Mouse (Mus musculus): ENCODE measurements at regions not wholly inside any gene's neighbourhood (a gene's known extent, or its start where the extent isn't known, plus 50 kb on each side); places are given as distances from the start of the nearest gene placed in this dataset.

DNA sequence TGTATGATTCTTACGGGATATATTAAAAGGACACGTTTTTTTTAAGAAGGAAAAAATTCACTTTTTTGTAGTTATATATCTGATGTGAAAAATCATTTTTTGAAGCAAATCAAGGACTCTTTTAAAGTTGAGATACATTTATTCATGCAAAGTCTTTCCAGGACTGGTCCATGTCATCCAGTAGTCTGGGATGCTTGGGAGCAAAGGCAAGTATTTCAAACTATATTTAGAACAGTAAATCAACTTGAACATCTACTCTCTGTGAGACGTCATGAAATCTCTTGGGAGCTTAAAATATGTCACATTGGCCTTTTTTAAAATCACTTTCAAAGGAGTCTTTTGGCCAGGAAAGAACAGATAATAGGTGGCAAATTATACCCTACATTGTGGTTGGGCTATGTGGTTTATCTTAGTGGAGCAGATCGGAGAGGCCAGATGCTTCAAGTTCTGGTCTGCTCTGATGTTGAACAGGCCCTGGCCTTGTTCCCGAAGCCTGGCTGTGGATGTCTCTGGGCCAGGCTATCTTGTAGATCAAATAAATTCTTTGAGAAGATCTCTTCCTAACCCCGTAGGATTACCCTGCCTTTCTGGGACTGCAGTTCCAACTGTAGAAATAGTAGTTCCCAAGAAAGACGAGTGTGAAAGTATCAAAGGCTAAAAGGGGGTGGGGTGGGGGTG, 936.8 kb upstream of the Lcorl start:
- DNase-seq (ENCODE audit: low spot score) = peak; percentile 14

DNA sequence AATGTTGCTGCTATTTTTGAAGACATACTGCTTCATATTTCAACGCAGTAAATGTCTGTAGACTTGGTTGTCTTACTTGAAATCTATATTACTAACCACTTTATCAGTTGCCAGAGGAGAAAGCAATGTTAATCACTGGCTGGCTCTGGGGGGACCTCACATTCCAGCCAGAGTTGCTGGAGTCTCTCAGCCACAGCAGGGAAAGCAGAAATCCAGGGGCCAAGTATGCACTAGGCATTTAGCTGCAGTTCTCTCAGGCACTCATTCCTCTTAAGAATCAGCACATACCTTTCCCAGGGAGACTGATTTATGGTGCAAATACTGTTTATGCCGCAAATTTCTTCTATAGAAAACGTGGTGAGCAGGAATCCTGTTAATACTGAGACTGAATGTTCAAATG, 933.6 kb upstream of the Lcorl start:
- no peak for DNase-seq (ENCODE audit: low spot score)

DNA sequence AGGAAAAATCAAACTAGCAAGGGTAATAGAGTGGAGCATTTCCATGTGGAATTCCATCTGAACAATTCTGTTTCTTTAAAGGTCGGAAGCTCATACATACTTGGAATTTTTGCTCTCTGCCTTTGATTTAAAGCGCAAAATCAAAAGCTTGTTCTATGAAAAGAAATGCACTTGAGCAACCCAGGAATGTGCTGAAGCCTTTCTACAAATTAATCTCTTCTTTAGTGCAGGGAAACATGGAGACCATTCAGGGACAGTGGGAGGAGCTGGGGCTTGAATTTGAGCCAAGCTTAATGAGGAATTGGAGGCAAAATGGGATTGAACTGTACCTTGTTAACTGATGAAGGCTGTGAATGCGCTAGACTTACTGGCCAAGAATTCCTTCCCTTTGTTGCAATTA, 933.1 kb upstream of the Lcorl start:
- DNase-seq (ENCODE audit: low spot score) = peak; percentile 12

DNA sequence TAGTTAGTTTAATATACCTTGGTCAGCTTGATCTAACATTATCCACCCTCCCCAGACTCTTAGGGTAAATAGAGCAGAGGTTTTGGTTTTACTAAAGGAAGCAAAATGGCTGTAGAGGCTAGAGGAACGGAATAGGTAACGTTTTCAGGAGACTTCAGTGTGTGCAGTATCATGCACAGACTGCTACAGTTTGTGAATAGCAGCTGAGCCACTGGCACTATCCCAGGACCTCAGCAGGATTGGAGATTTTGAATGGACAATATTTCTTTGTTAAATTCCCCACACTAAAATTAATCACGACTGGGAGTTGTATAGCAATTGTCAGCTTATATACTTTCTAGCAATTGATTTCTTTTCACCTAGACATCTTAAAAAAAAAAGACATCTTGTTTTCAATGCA, 929.7 kb upstream of the Lcorl start:
- DNase-seq (ENCODE audit: low spot score) = no peak

DNA sequence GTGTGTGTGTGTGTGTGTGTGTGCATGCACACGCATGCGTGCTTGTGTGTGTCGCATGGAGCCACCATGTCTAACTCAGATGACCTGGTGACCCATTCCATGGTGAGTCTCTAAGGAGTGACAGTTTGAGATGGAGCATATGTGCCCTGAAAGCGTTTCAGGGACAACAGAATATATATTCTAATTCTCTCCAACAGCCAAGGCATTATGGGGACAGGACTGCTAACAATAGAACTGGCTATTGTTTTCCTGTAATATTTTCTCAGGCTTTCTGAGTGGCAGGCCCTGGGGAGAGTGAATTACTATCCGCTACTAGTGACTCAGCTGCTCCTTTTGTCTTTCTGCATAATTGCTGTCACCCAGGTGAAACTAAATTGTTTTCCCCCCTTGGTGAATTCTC, 898.7 kb upstream of the Lcorl start:
- DNase-seq (ENCODE audit: low spot score) = no peak

DNA sequence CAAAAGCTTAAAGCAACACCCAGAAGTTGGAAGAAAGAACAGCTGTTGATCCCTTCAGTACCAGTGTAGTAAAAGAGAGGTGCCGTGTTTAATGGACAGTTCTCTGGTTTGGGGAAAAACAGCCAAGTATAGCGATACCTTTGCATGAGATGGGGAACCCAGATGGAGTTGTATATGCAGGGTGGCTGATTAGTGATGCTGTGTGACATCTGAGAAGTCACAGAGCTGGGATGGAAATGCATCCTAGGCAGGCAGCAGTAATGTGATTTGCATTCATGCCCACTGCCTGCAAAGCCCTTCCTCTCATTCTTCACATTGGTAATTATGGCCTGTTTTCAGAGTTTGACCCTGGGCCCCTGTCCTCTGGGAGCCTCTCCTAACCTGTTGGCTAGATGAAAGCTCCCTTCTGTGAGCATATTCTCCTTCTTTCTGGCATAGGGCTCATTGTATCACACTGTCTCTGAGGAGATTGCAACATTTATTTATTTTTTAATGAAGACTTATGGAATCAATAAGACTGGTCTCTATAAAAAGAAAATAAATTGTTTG, 882.7 kb upstream of the Lcorl start:
- no peak for DNase-seq (ENCODE audit: low spot score)

DNA sequence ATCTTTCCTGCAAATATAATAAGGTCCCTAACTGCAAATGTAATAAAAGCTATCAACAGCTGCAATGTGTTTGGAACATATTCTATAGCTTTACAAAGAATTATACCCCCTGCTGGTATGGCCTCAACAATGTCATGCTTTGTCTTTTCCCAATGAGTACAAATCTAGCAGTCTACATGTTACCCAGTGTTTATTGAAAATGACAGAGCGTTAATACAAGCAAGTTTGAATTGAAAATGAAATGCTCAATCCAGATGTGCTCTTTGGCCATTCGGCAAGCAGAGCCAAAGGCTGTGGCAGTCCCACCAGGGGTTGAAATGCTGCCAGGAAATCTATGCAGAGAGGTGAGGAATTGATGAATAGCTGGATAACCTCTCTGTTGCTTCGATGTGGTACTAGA, 875.1 kb upstream of the Lcorl start:
- DNase-seq (ENCODE audit: low spot score) = no peak

DNA sequence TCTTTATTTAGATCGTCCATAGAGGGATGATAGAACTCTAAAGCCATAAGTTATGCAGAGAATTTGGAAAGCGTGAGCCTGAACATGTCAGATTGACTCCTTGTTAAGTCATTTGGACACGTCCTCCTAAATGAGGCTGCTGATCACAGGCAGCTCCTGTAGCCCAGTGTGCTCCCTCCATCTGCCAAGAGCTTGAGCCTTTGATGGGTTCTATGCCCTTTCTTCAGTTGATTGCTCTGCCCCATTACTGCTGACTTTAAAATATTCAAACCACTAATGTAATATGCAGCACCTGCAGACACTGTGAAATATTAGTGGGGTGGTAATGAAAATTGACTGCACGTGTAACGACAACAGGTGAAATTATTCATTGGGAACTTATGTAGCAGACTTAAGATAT, 874.6 kb upstream of the Lcorl start:
- no peak for DNase-seq (ENCODE audit: low spot score)

DNA sequence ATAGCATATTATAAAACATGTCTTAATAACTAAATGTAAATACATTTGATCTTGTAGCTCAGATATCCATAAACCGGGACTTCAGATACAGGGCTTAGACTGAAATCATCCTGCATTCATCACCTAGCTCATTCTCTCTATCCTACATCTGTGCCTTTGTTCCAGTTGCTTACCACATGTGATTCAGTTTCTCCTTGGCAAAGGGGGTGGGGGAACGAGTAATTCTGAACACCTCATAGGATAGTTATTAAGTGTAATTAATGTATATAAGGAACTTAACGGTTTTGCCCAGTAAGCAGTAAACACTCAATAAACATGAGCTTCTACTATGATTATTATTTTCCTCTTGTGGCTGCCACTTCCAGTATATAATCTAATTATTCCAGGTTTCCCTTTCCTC, 873.9 kb upstream of the Lcorl start:
- DNase-seq (ENCODE audit: low spot score) = no peak

DNA sequence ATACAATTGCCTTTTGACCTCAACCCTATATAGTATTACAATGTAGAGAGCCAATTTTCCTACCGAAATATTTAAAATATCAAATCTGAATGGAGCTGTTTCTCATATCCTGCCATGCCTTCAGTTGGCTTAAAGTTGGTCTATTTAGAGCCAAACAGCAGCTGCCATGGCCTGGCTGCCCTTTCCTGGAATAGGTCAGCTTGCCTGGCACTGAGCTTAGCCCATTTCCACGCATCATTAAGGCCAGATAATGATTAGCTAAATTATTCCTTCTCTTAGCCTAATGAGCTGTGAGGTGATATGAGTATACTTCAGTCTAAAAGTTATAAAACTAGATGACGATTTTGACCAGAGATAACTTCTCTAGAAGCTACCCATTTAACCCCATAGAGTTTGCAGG, 852.2 kb upstream of the Lcorl start:
- no peak for DNase-seq (ENCODE audit: low spot score)

DNA sequence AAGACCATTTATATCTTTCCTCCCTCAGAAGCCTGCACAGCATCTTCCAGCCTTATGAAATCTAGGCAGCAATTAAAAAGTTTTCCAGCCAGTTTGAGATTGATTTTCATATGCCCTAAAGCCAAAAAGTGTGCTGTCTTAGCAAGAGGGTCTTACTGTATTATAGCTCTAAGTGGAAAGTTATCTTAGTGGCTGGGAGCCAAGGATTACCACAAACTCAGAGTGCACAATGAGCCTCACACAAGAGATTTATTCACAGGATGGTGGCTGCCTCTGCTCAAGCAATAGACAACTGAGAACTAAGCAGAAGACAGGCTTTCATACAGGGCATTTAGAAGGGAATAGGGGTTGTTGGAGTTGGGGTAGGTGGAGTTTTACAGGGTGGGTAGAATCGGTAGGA, 850.4 kb upstream of the Lcorl start:
- no peak for DNase-seq (ENCODE audit: low spot score)

DNA sequence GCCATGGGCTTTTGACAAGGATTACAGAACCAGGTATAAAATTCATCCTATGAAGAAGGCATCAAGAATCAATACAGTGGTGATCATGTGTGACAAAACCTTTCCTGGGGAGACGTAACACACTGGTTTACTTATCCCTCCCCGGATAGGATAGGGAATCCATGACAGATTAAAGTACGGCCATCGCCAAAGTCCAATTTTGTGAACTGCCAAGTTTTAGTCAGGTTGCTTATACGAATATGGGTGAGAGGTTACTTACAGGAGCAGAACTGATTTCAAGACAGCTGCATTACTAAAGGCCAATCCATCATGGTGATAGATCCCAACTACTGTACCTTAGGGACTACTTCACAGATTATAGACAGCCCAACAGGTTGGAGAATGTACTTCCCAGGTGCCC, 849.6 kb upstream of the Lcorl start:
- DNase-seq (ENCODE audit: low spot score) = no peak

DNA sequence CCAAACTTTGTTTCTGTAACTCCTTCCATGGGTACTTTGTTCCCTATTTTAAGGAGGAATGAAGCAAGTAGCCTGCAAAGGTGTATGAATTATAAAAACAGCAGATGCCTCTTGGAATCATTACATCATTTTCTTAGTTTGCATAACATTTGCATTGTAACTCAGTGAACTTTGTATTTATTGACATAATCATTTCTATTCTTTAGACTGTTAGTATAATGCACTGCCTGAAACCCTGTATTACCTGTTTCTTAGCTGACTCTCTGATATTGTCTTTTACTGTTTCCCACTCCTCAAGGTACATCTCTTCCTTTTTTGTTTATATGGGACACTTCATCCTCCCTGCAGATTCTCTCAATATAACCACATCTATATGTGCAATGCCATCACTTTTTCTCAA, 820.6 kb upstream of the Lcorl start:
- DNase-seq (ENCODE audit: low spot score) = no peak

DNA sequence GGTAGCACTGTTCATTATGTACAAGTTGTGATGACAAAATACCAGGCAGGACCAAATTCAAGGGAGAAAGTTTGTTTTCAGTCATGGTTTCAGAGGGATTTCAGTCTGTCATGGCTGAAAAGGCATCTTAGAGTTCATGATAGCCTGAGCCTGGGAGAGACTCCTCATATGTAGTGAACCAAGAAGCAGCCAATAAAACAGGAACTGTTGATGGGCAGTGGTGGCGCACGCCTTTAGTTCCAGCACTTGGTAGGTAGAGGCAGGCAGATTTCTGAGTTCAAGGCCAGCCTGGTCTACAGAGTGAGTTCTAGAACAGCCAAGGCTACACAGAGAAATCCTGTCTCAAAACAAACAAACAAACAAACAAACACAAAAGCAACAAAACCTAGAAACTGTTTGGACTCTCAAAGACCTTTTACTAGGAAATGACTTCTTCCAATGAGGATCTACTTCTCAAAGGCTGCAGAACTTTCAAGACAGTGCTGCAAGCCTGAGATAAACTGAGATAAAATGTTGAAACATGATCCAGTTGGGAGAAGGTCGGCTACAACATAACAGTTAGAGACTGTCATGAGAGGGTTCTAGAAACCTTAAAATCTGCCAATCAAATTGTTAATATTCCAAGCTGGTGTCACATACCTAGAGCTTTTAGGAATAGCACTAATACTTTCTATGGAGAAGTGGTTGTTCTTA, 817.5 kb upstream of the Lcorl start:
- DNase-seq (ENCODE audit: low spot score) = no peak

DNA sequence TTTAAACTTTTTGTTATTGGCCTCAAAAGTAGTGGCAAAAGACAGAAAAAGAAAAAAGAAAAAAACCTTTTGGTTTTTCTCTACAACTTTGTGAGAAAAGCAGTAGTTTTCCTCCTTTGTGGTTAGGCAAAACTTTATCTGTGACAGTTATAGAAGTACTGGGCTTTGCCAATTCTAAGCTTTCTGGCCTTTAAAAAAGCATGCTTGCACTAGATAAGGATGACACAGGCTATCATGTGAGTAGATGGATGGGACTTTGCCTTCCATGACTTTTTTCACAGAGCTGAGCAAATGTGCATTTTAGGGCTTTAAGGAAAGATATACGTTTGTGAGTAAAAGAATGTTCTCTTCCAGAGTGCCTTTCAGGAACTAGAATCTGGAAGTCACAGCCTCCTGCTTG, 816.0 kb upstream of the Lcorl start:
- no peak for DNase-seq (ENCODE audit: low spot score)

DNA sequence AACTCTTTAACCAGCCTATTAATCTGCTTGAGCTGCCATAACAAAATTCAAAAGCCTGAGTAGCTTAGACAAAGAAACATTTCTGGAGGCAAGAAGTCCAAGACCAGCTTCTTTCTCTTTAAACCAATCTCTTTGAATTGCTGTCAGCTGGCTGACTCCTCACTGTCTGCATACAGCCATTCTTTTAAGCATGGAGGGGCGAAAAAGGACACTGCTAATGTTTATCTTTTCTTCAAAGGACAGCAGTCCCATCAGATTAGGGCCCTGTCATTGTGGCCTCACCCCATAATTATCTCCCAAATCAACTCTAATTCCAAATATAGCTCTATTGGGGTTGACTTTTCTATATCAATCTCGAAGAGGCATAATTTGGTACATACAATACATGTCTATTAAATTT, 813.1 kb upstream of the Lcorl start:
- DNase-seq (ENCODE audit: low spot score) = no peak

DNA sequence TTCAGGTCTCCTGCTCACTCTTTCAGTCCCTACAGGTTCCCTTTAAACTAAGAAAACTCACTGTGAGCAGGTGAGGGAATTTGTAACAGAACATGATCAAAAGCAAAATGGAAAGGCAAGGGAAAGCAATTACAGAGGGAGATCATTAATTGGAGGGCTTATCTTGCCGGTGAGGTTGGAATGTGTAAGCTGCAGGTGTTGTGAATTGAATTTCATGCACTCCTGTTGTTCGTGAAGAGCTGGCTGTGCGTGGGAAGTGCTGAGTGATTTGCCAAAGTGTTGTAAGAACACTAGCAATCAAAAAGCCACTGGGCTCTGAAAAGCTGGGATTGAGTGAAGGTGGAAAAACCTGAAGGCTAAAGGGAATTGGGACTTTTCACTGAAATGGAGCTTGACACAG, 808.8 kb upstream of the Lcorl start:
- DNase-seq (ENCODE audit: low spot score) = no peak

DNA sequence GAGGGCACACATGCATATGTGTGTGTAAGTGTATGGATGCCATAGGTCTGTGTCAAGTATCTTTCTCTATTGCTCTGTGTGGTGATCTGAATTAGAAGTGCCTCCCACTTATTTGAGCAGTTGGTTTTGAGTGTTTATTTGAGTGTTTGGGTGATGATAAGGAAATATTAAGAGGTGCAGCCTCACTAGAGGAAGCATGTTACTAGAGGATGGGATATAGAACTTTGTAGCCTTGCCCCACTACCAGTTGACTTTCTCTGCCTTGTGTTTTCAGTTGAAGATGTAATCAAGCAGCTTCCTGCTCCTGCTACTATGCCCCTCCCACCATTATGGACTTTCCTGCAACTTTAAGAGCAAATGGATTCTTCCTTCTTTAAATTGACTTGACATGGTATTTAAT, 799.6 kb upstream of the Lcorl start:
- DNase-seq (ENCODE audit: low spot score) = no peak

DNA sequence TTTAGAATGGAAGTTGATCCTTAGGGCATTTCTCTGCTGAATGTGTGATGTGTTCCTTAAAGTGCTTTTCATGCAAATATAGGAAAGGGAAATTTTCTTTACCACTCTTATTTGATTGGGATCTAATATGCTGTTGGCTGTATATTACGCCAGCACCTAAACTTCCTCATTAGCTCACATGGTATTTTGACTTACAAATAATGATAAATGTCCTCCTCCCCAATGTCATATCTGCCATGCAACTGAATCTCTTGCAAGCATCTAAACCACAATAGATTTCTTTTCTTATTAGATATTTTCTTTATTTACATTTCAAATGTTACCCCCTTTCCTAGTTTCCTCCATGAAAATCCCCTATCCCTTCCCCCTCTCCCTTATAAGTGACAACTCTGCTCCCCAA, 796.8 kb upstream of the Lcorl start:
- DNase-seq (ENCODE audit: low spot score) = no peak

DNA sequence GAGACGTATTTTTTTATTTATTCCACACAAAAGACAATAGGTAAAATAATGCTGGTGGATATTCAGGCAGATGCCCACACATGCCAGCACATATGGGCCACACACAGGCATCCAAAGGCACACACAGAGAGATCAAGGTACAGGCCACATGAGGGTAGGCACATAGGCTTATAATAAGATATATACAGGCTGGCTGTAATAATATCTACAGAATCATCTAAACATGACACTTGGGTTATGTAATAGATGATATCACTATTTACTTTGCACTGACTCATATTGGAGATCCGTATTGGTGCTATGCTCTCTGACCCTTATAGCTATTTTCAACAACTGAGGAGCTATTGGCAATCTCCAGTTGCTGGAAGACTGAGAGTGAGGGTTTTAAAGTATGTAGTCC, 785.6 kb upstream of the Lcorl start:
- no peak for DNase-seq (ENCODE audit: low spot score)

DNA sequence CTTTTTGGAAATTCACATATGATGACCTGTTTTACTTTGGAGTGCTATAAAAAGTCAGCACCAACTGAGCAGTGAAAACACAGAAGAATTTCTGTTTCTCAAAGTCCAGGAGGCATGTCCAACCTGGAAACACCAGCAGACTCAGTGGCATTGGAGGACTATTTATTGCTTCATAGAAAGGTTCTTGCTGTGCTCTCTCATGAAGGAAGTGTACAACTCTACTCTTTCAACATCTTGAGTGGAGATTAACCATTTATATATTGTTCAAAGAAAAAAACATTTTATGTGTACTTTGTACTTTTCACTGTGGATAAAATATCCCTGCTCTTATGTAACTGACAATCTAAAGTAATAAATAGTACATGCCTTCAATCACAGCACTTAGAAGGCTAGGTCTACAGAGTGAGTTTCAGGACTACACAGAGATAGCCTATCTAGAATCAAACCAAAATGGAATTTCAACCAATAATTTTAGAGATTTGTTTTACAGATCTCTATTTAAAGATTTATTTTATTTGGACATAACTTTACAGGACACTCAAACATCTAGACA, 777.8 kb upstream of the Lcorl start:
- no peak for DNase-seq (ENCODE audit: low spot score)

Measured in urinary bladder, postnatal 14 days (tissue).